ENCODE assay signal across 7 mouse cellular contexts in the genomic region with DNA sequence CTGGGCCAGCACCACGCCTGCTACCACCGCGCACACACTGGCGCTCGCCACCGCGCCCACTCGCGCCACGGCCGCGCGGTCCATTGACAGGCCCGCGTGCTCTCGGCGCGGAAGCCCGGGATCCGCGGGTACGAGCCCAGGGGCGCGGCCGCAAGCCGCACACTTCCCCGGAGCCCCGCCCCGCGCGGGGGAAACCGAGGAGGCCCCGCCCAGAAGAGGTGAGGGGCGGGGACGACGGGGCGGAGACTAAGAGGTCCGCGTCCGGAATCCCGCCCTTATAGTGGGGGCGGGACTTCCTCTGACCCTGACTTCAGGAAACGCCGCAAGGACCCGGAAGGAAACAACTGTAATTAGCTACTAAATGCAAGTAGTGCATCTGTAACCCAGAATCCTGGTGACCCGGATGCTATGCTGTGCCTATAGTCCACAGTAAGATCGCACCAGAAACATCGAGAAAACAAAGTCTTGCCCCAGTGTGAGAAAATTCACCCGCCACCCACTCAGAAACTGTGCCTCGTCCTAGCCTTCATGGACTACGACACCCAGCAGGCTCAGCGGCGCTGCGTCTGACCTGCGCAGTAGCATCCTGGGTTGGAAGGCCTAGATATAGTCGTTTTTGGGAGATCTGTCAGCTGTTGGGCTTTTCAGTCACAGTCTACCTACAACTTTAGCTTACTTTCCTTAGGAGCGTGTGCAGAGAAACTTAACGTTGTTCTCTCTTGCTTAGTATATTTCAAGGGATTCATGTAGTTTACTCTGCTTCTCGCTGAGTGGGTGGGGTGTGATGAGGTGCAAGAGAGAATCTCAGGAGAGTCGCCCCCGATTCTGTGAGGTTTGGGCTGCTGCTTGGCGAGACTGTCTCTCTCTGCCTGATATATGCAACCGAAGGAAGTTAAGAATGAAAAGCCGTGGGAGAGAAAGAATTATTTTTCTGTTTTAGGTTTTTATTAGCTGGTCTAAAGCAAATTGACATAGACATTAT. TPM values are rescaled to one million over a fixed set of nuclear protein-coding genes. Genes with fewer than 3 reads are reported as not detected.
A peak's percentile ranks its signal among the peaks of the same experiment; 100 is the strongest.
DNase-seq lines count a peak whose midpoint lies in the region; ATAC-seq lines count a peak whose summit lies in the region.

A gene (minus strand): TSS at position 207 of the 982 bp plus-strand sequence.
A gene (plus strand): TSS at position 290 of the 982 bp plus-strand sequence.

- H3K9me3 ChIP-seq in embryonic facial prominence, embryonic 11.5 days (replicated peaks; ENCODE audit: control insufficient read depth, low read length) = no peaks in the 10 kb centered on the region
- H3K9me3 ChIP-seq in limb, embryonic 10.5 days (replicated peaks) = no peaks in the 10 kb centered on the region
- H3K9me3 ChIP-seq in midbrain, embryonic 13.5 days = no peaks in the 10 kb centered on the region

- peak within 1 kb of the TSS; percentile 46 for H3K4me2 ChIP-seq in embryonic facial prominence, embryonic 11.5 days (ENCODE audit: low read depth, low read length)
- H3K4me2 ChIP-seq in midbrain, embryonic 13.5 days (replicated peaks) = peak within 1 kb of the TSS; percentile 61

- 4% methylated on average over 63 of the region's 64 CpGs for WGBS in embryonic facial prominence, embryonic 11.5 days
- 4% methylated on average over 64 of the region's 64 CpGs for WGBS in limb, embryonic 10.5 days
- WGBS in midbrain, embryonic 13.5 days = 4% methylated on average over 62 of the region's 64 CpGs

- ATAC-seq in embryonic facial prominence, embryonic 11.5 days (replicated peaks; ENCODE audit: insufficient number of reproducible peaks, low FRiP score, low TSS enrichment, low read depth) = peak; percentile 96
- ATAC-seq in granulocyte monocyte progenitor cell, adult 5-6 weeks (replicated peaks; ENCODE audit: poor library complexity, severe bottlenecking) = peak; percentile 93
- ATAC-seq in midbrain, embryonic 13.5 days = peak; percentile 97

- DNase-seq in adrenal gland, postnatal 14 days = peak; percentile 96
- peak; percentile 97 for DNase-seq in embryonic facial prominence, embryonic 11.5 days (ENCODE audit: low spot score)
- peak; percentile 97 for DNase-seq in kidney, adult 11 months
- peak; percentile 93 for DNase-seq in limb, embryonic 10.5 days (ENCODE audit: low spot score)
- peak; percentile 88 for DNase-seq in spleen, adult 12 weeks (ENCODE audit: low spot score)

- peak within 1 kb of the TSS; percentile 64 for H3K4me3 ChIP-seq in embryonic facial prominence, embryonic 11.5 days (ENCODE audit: low read depth, low read length)
- H3K4me3 ChIP-seq in limb, embryonic 10.5 days = peak within 1 kb of the TSS; percentile 71
- peak within 1 kb of the TSS; percentile 71 for H3K4me3 ChIP-seq in midbrain, embryonic 13.5 days (replicated peaks)

- peak within 1 kb of the TSS; percentile 71 for H3K9ac ChIP-seq in embryonic facial prominence, embryonic 11.5 days (replicated peaks; ENCODE audit: low read length)
- H3K9ac ChIP-seq in midbrain, embryonic 13.5 days (replicated peaks) = peak within 1 kb of the TSS; percentile 84

- no peaks in the 10 kb centered on the region for H3K4me1 ChIP-seq in embryonic facial prominence, embryonic 11.5 days (ENCODE audit: control insufficient read depth, insufficient read depth, low read length)
- peaks cover 10% of the 10 kb centered on the region; the same call in 1 of the 2 replicates for H3K4me1 ChIP-seq in limb, embryonic 10.5 days
- peaks cover 19% of the 10 kb centered on the region for H3K4me1 ChIP-seq in midbrain, embryonic 13.5 days (replicated peaks)

- H3K27me3 ChIP-seq in embryonic facial prominence, embryonic 11.5 days (ENCODE audit: control insufficient read depth, insufficient read depth, low read length) = no peaks in the 10 kb centered on the region
- H3K27me3 ChIP-seq in limb, embryonic 10.5 days (ENCODE audit: low read depth, poor library complexity, severe bottlenecking) = no peaks in the 10 kb centered on the region
- no peaks in the 10 kb centered on the region for H3K27me3 ChIP-seq in midbrain, embryonic 13.5 days

- no peaks in the 10 kb centered on the region for H3K36me3 ChIP-seq in embryonic facial prominence, embryonic 11.5 days (replicated peaks; ENCODE audit: control insufficient read depth, insufficient read depth, low read depth, low read length)
- H3K36me3 ChIP-seq in limb, embryonic 10.5 days = no peaks in the 10 kb centered on the region
- no peaks in the 10 kb centered on the region for H3K36me3 ChIP-seq in midbrain, embryonic 13.5 days

- peak within 1 kb of the TSS; percentile 36 for H3K27ac ChIP-seq in embryonic facial prominence, embryonic 11.5 days (replicated peaks; ENCODE audit: low read depth, low read length)
- H3K27ac ChIP-seq in limb, embryonic 10.5 days = peak within 1 kb of the TSS; percentile 89
- peak within 1 kb of the TSS; percentile 89 for H3K27ac ChIP-seq in midbrain, embryonic 13.5 days

RNA-seq across cellular contexts. Expression of the first gene that starts in this region (rescaled TPM):
- 24.9 and 25.9 TPM in 2 replicates for total RNA-seq in adrenal gland, postnatal 14 days (2021)
- polyA plus RNA-seq in embryonic facial prominence, embryonic 11.5 days (2014; fragmentation: Nextera tagmentation; extraction: Ambion mirVana) = 80.5 and 85.2 TPM in 2 replicates
- 62.8 and 82.7 TPM in 2 replicates for total RNA-seq in granulocyte monocyte progenitor cell, adult 5-6 weeks (2014; fragmentation: Nextera tagmentation)
- 48.6 and 64.3 TPM in 2 replicates for total RNA-seq in granulocyte monocyte progenitor cell, adult 5-6 weeks (2017)
- 54.1 and 61.5 TPM in 2 replicates for polyA plus RNA-seq in limb, embryonic 10.5 days (2016; fragmentation: Nextera tagmentation; extraction: Ambion mirVana)
- 137 and 148 TPM in 2 replicates for polyA plus RNA-seq in midbrain, embryonic 13.5 days (2015; fragmentation: Nextera tagmentation; extraction: Ambion mirVana)

RNA-seq across cellular contexts. Expression of the second gene that starts in this region (rescaled TPM):
- 0.26 and 0.41 TPM in 2 replicates for total RNA-seq in adrenal gland, postnatal 14 days (2021)
- polyA plus RNA-seq in embryonic facial prominence, embryonic 11.5 days (2014; fragmentation: Nextera tagmentation; extraction: Ambion mirVana) = 0.29 and 0.49 TPM in 2 replicates
- total RNA-seq in granulocyte monocyte progenitor cell, adult 5-6 weeks (2014; fragmentation: Nextera tagmentation) = 0.92 TPM in 1 of 2 replicates, not detected in the other
- 0.98 and 1.6 TPM in 2 replicates for total RNA-seq in granulocyte monocyte progenitor cell, adult 5-6 weeks (2017)
- polyA plus RNA-seq in limb, embryonic 10.5 days (2016; fragmentation: Nextera tagmentation; extraction: Ambion mirVana) = 0.31 TPM in 1 of 2 replicates, not detected in the other
- polyA plus RNA-seq in midbrain, embryonic 13.5 days (2015; fragmentation: Nextera tagmentation; extraction: Ambion mirVana) = 0.62 and 0.72 TPM in 2 replicates

Comparison
In these comparisons a context has a peak if more than half of its experiments do, and no peak if none do; other contexts are left out.
1. Peak in every context shown above with its lines: DNase-seq, ATAC-seq, H3K4me3 ChIP-seq and H3K27ac ChIP-seq.
2. H3K27ac ChIP-seq: peak in every context shown above with its lines; median percentile 89 in limb, embryonic 10.5 days; 89 in midbrain, embryonic 13.5 days; 36 in embryonic facial prominence, embryonic 11.5 days.